Mouse (Mus musculus): ENCODE measurements around the gene Phf8.
"Not testable (repeated sequence)": the region's sequence is repeated elsewhere in the genome, so short reads cannot be mapped to it uniquely, and the experiment has no call there.

Gene Phf8

DNA sequence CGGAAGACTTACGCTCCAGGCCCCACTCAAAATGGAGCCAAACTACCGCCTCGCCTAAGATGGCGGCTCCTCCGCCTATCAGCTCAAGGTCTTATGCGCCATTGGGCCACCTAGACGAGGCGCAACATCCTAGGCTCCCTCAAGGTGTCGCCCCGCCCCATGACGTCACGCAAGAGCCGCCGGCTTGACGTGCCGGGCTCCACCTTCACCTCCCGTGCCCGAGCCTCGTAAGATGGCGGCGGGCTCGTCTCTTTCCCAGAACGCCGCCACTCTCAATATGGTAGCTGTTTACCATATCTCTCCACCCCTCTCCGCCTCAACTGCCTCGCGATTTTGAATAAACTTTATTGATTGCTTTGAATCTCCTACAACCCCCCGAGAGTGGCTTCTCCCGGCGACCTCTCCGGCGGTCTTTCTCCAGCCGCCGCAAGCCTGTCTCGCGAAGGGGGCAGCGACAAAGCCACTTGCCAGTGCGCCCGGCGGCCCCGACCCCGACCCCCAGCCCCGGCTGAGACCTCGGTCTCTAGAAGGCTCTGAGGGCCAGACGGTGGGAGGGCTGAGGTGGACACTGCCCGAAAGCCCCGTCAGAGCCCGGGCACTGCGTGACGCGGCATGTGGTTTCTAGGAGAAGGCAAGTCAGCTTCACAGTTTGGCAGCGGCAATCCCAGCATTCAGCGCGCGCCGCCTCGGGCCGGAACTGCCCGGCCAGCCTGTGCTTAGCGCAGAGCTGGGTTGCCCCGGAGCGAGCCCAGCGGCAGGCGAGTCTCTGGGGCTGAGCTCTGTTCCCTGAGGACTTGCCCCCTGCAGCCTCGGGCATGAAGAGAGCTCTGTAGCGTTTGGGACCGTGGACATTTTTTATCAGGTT lies at the start of gene Phf8:
Gene Phf8, plus strand, starts transcription at position 215 of the 865 bp plus-strand sequence.
- in situ Hi-C loops (cut with MboI, MseI): no loop called here

GRCm38 (mm10) chrX:151488128-151488527 lies 32.3 kb upstream of the Phf8 start:
- in situ Hi-C loops (cut with MboI, MseI): no loop called here

DNA sequence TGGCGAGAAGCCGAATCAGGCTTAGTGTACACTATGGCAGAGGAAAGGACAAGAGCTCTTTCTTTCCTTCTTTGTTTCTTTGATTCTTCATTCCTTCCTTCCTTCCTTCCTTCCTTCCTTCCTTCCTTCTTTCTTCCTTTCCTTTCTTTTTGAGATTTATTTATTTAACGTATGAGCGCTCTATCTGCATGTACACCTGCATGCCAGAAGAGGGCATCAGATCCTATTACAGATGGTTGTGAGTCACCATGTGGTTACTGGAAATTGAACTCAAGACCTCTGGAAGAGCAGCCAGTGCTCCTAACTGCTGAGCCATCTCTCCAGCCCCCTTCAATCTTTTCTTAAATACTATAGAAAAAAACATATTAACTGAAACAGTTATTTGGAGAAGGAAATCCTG lies 27.2 kb upstream of the Phf8 start:
- in situ Hi-C loops (cut with MboI, MseI): not testable (repeated sequence)

DNA sequence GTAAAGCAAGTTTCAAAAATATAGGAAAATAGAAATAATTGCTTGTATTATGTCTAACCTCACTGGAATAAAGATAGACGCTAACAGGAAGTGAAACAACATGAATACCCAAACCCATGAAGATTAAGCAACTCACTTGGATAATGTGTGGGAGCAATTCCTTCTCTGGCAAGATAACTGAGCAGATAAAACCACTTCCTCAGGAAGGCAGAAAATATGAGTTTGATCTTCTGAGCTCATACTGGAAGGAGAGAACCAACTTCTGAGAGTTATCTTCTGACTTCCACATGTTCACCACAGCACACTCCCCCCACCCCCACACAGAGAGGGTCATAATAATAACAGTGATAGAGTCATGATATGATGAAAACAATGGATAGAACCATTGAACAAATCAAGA lies 23.9 kb upstream of the Phf8 start:
- in situ Hi-C loops (cut with MboI, MseI): no loop called here

- in situ Hi-C loops (cut with MboI, MseI): no loop called here
Observed at GRCm38 (mm10) chrX:151508536-151508935, 11.9 kb upstream of the Phf8 start.

- in situ Hi-C loops (cut with MboI, MseI): no loop called here
Observed at GRCm38 (mm10) chrX:151509906-151510305, 10.6 kb upstream of the Phf8 start.

- in situ Hi-C loops (cut with MboI, MseI): no loop called here
Observed at GRCm38 (mm10) chrX:151513066-151513465, 7.4 kb upstream of the Phf8 start.

- in situ Hi-C loops (cut with MboI, MseI): no loop called here
Observed at GRCm38 (mm10) chrX:151513694-151514093, 6.8 kb upstream of the Phf8 start.

DNA sequence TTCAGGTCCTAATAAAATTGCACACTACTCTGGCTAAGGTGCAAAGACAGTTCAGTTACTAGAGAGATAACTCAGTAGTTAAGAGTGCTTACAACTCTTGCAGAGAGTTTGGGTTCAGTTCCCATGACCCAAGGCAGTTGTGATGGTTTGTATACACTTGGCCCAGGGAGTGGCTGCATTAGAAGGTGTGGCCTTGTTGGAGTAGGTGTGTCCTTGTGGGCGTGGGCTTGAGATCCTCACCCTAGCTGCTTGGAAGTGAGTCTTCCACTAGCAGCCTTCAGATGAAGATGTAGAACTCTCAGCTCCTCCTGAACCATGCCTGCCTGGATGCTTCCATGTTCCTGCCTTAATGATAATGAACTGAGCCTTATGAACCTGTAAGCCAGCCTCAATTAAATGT lies 2.3 kb upstream of the Phf8 start:
- in situ Hi-C loops (cut with MboI, MseI): no loop called here

DNA sequence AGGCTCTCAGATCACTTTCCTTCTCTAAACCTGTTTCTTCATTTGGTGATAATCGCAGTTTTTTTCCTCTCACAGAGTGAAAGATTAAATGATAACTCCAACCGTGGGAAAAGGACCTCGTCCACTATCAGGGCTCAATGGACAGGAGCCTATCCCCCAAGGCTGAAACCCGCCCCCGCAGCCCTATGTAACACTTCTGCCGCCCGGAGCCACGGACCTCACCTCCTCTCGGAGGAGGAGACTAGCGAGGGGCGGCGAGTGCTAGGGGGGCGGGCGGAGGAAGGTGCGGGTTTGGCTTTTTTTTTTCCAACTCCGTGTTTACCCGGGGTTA lies 380 bp upstream of the Phf8 start:
- in situ Hi-C loops (cut with MboI, MseI): no loop called here

DNA sequence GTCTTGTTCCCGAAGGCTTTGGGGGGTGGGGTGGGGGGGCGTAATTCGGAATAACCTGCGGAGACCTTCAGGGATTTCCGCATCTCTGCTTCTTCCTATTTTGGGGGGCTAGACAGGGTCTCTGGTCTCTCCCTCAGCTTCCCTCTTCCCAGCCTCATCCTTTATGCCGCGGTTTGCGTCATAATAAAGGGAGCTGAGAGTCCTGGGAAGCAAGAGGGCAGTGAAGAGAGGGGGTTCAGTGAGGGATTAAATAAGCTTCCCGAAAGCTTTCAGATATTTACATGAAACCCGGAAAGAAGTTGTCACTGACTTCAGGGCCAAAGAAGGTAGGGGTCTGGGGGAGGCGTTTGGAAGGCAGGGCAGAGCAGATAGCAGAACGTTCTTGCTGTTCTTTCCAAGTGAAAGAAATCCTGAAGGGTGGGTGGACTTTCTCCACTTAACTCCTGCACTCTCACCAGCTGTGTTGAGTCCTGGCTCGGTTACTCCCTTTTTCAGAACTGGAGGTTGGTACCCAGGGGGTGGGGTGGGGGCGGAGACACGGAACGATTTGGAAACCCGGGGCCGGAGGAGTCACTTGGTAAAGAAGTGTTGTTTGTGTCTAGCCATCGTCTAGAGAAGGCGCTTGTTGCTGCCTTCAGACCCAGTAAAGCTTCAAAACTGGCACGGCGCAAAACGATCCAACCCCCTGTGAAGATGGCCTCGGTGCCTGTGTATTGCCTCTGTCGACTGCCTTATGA lies 1.5 kb downstream of the Phf8 start:
- in situ Hi-C loops (cut with MboI, MseI): no loop called here

GRCm38 (mm10) chrX:151553356-151553755 lies 32.9 kb downstream of the Phf8 start:
- in situ Hi-C loops (cut with MboI, MseI): no loop called here

DNA sequence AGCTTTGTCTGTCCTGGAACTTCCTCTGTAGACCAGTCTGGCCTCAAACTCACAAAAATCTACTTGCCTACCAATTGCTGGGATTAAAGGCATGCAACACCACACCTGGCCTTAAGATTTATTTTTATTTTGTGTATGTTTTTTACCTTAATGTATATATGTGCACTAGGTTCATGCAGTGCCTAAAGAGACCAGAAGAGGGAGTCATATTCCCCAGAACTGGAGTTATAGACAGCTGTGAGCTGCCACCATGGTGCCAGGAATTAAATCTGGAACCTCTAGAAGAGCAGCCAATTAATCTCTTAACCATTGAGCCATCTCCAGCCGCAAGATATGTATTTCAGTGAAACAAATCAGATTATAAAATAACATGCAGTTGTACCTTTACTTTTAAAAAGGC lies 54.7 kb downstream of the Phf8 start:
- in situ Hi-C loops (cut with MboI, MseI): no loop called here

DNA sequence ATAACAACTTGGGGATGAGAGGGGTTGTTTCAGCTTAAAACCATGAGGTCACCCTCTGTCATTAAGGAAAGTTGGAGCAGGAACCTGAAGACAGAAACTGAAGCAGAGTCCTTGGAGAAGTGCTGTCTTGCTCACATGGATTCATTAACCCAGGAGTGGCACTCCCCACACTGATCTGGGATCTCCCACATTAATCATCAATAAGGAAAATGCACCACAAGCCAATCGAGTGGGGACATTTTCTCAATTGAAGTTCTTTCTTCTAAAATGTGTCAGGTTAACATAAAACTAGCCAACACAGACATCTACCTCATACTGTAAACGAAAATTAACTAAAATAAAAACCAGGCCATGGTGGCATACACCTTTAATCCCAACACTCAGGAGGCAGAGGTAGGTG lies 122.9 kb downstream of the Phf8 start:
- in situ Hi-C loops (cut with MboI, MseI): no loop called here

GRCm38 (mm10) chrX:151653744-151654143 lies 133.3 kb downstream of the Phf8 start:
- in situ Hi-C loops (cut with MboI, MseI): no loop called here

- in situ Hi-C loops (cut with MboI, MseI): no loop called here
Observed at GRCm38 (mm10) chrX:151674492-151675171, 154.2 kb downstream of the Phf8 start.

Data from T-helper 1 cell (primary cell).